7 mouse cellular contexts compared by ENCODE assay signal in the genomic region with DNA sequence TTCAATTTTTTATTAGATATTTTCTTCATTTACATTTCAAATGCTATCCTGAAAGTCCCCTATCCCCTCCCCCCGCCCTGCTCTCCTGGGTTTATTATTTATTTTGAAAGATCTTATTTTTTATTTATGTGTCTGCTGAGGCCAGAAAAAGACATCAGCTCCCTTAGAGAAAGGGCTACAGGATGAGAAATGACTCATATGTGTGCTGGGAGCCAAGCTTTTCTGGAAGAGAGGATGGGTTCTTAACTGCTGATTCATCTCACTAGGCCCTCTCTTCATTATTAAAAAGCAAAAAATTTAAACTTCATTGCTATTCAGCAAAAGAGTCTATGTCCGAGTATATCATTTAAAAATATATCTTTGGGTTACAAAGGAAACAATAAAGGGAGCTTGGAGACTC. TPM values are rescaled to one million over a fixed set of nuclear protein-coding genes. Genes with fewer than 3 reads are reported as not detected.
DNase-seq lines count a peak whose midpoint lies in the region; ATAC-seq and TF ChIP-seq lines count a peak whose summit lies in the region.
"Not testable (repeated sequence)": the region's sequence is repeated elsewhere in the genome, so short reads cannot be mapped to it uniquely, and the experiment has no call there.

No protein-coding gene starts in this region.

- not testable (repeated sequence) for TF ChIP-seq POLR2A in limb, embryonic 14.5 days (IDR thresholded peaks at IDR 0.05; ENCODE audit: borderline replicate concordance, extremely low read depth, insufficient read depth, insufficient read length); myocyte (IDR thresholded peaks at IDR 0.05; ENCODE audit: insufficient read length, low read depth)

- H3K9me3 ChIP-seq in forebrain, postnatal 0 days (ENCODE audit: low read length); heart, embryonic 16.5 days (replicated peaks; ENCODE audit: control insufficient read depth, low read length); limb, embryonic 14.5 days (ENCODE audit: control insufficient read depth, low read length): not testable (repeated sequence)

- not testable (repeated sequence) for H3K27ac ChIP-seq in forebrain, postnatal 0 days (ENCODE audit: low read depth, low read length); limb, embryonic 14.5 days (replicated peaks; ENCODE audit: low read depth, low read length)
- H3K27ac ChIP-seq in heart, embryonic 16.5 days (ENCODE audit: low read length): 0 out of 2 replicates have a peak overlapping the region, but pooled peaks have one; percentile 47

- H3K4me2 ChIP-seq in forebrain, postnatal 0 days (ENCODE audit: low read depth); heart, embryonic 16.5 days (ENCODE audit: low read depth, low read length); limb, embryonic 14.5 days (replicated peaks; ENCODE audit: low read depth, low read length, severe bottlenecking): not testable (repeated sequence)
- peak overlapping the region; percentile 73 for H3K4me2 ChIP-seq in myocyte (ENCODE audit: low read depth)

- H3K4me3 ChIP-seq in forebrain, postnatal 0 days (ENCODE audit: low read depth, low read length); heart, embryonic 16.5 days (ENCODE audit: low read length); limb, embryonic 14.5 days (replicated peaks; ENCODE audit: low read length); myocyte: not testable (repeated sequence)

- not testable (repeated sequence) for H3K36me3 ChIP-seq in forebrain, postnatal 0 days (ENCODE audit: insufficient read depth); heart, embryonic 16.5 days (ENCODE audit: control insufficient read depth, insufficient read depth); limb, embryonic 14.5 days (ENCODE audit: control insufficient read depth, insufficient read depth, low read length); myocyte (ENCODE audit: control insufficient read depth, insufficient read depth)

- ATAC-seq in forebrain, postnatal 0 days; heart, embryonic 16.5 days (replicated peaks; ENCODE audit: extremely low read depth, insufficient read depth, low FRiP score); limb, embryonic 14.5 days (ENCODE audit: low FRiP score, low read depth): not testable (repeated sequence)

- TF ChIP-seq CTCF in forebrain, postnatal 0 days (IDR thresholded peaks at IDR 0.05; ENCODE audit: low read depth): not testable (repeated sequence)

- not testable (repeated sequence) for H3K9ac ChIP-seq in forebrain, postnatal 0 days; heart, embryonic 16.5 days (ENCODE audit: low read length); limb, embryonic 14.5 days (ENCODE audit: low read depth, low read length, severe bottlenecking)

- H3K27me3 ChIP-seq in forebrain, postnatal 0 days (ENCODE audit: insufficient read depth, low read length); heart, embryonic 16.5 days (ENCODE audit: control insufficient read depth, insufficient read depth, low read length); limb, embryonic 14.5 days (ENCODE audit: control insufficient read depth, insufficient read depth, low read length); myocyte (ENCODE audit: control insufficient read depth, insufficient read depth, insufficient read length): not testable (repeated sequence)

- peak; percentile 60 for DNase-seq in MN1 (ENCODE audit: low spot score)
- DNase-seq in adrenal gland, postnatal 10 days: peak; percentile 11
- peak; percentile 33 for DNase-seq in forebrain, postnatal 0 days
- peak; percentile 30 for DNase-seq in limb, embryonic 14.5 days (ENCODE audit: low spot score)
- DNase-seq in thymus, postnatal 0 days (ENCODE audit: low spot score): peak; percentile 35

- not testable (repeated sequence) for H3K4me1 ChIP-seq in forebrain, postnatal 0 days (ENCODE audit: insufficient read depth); heart, embryonic 16.5 days (ENCODE audit: control insufficient read depth, insufficient read depth, low read length); limb, embryonic 14.5 days (ENCODE audit: control insufficient read depth, insufficient read depth, low read length)

- not testable (repeated sequence) for H3K79me2 ChIP-seq in myocyte (ENCODE audit: control insufficient read depth, insufficient read depth)

- H3ac ChIP-seq in myocyte (ENCODE audit: control insufficient read depth, insufficient read length): not testable (repeated sequence)

- WGBS in forebrain, postnatal 0 days: 90% methylated on average over 2 of the region's 2 CpGs
- 75% methylated on average over 2 of the region's 2 CpGs for WGBS in heart, embryonic 16.5 days
- 83% methylated on average over 2 of the region's 2 CpGs for WGBS in limb, embryonic 14.5 days

RNA-seq across cellular contexts. Expression of a gene that starts 1.0 kb away (rescaled TPM):
- total RNA-seq in adrenal gland, postnatal 10 days (2021): 100 to 1,000 TPM; 131 to 145 TPM
- total RNA-seq in forebrain, postnatal 0 days (2014; rRNA removed): 431 and 543 TPM in 2 replicates
- polyA plus RNA-seq in forebrain, postnatal 0 days (2015; fragmentation: Nextera tagmentation; extraction: Ambion mirVana): 1,167 and 1,337 TPM in 2 replicates
- polyA plus RNA-seq in heart, embryonic 16.5 days (2015; fragmentation: Nextera tagmentation; extraction: Ambion mirVana): 391 and 399 TPM in 2 replicates
- polyA plus RNA-seq in limb, embryonic 14.5 days (2012; rRNA removed): 399 and 408 TPM in 2 replicates
- polyA plus RNA-seq in limb, embryonic 14.5 days (2014; fragmentation: Nextera tagmentation; extraction: Ambion mirVana): 513 and 517 TPM in 2 replicates
- 201 TPM for polyA plus RNA-seq in myocyte (2012; fragmentation: generic; extraction: Trizol)
- polyA plus RNA-seq in thymus, postnatal 0 days (2015; fragmentation: Nextera tagmentation; extraction: Ambion mirVana): 921 and 944 TPM in 2 replicates
